Mouse (Mus musculus): ENCODE data around the gene Gtf3c5.

Gtf3c5 gene

GRCm38 (mm10) chr2:28607341-28608165 is 24.0 kb upstream of the Gtf3c5 start:
- no peak for DNase-seq (ENCODE audit: low spot score in 2 of 2)

DNA sequence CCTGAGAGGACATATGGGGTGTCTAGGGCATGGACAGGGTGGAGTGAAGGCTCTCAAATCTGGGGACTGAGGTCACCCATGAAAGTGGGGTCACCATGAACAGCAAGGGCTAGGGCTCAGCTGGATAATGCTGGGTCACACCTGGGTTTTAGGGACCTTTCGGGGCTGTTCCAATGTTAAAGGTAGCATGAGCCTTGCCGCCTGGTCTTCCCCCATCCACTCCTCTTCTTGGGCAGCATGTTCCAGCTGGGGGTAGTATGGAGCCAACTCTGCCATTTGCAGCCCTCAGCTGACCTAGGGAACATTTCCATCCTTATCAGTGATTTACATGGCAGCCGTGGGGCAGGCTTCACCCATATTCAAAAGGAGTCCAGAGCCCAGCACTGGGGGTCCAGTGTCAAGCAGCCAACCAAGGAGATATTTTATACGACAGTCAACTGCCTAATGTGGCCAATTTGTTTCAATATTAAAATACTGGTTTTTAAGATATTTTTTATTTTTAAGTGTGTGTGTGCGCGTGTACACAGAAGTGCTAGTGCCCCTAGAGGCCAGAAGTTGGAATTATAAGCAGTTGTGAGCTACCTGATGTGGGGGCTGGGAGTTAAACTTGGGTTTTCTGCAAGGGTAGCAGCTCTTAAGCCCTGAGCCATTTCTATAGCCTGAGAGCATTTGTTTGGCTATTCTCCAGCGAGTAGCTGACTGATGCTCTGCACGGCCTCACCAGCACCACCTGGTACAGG is 23.2 kb upstream of the Gtf3c5 start:
- no peak for DNase-seq (ENCODE audit: low spot score in 2 of 2)

GRCm38 (mm10) chr2:28605789-28606541 is 22.4 kb upstream of the Gtf3c5 start:
- DNase-seq (ENCODE audit: low spot score in 2 of 2): no peak

GRCm38 (mm10) chr2:28603542-28603941 is 20.0 kb upstream of the Gtf3c5 start:
- DNase-seq (ENCODE audit: low spot score in 2 of 2): no peak

GRCm38 (mm10) chr2:28601720-28602590 is 18.4 kb upstream of the Gtf3c5 start:
- DNase-seq (ENCODE audit: low spot score in 2 of 2): no peak

GRCm38 (mm10) chr2:28599569-28599900 is 16.0 kb upstream of the Gtf3c5 start:
- DNase-seq (ENCODE audit: low spot score in 2 of 2): no peak

- DNase-seq (ENCODE audit: low spot score in 2 of 2): no peak
Measured at GRCm38 (mm10) chr2:28598692-28599568, 15.4 kb upstream of the Gtf3c5 start.

DNA sequence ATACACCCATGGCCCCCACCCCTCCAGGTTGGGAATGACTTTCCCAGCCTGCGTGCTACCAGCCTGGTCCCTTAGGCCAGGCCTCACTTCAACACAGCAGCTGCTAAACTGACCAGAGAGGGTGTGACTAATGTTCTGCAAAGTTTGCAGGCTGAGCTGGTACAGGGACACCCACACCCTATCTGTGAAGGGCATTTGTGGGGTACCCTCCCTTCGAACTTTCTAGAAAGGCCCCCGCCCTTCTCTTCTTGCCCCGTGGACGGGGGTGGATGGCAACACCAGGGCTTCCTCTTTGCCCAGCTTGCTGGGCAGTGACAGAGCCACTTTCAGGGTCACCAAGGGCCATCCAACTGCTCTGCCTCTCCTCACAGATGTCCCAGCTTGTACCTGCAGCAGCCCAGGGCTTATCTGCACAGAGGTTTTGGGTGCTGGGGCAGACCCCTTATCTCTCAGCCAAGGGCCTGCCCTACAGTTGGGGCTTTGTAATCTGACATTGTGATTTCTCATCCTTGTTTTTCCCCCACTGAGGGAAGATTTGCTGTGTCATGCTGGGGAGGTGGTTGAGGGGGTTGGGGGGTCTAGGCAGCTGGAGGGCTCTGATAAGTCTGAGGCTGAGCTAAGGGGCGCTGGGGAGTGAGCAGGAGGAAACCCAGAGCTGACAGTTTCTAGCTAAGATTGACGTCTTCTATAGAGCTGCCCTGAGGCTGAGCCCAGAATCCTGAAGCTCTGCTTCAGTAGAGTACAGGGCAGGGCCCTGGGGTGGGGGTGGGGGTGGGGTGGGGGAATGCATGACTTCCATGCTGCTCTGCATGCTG is 14.4 kb upstream of the Gtf3c5 start:
- no peak for DNase-seq (ENCODE audit: low spot score in 2 of 2)

DNA sequence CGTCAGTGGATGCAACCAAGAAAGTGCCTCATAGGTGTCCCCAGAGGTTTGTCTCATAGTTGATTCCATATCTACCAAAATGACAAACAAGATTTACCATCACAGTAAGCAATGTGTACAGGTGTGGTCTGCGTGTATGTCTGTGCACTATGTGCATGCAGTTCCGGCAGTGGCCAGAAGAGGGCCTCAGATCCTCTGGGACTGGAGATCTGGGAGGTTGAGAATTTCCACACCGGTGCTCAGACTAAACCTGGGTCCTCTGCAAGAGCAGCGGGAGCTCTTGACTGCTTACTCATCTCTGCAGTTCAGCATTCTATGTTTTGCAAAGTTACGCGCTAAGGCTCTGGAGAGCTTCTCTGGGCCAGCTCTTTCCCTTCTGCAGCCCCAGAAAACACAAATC is 13.4 kb upstream of the Gtf3c5 start:
- DNase-seq (ENCODE audit: low spot score in 2 of 2): no peak

GRCm38 (mm10) chr2:28596021-28596420 is 12.5 kb upstream of the Gtf3c5 start:
- no peak for DNase-seq (ENCODE audit: low spot score in 2 of 2)

- peak in 1 of 2 experiments; percentile 59 for DNase-seq (ENCODE audit: low spot score in 2 of 2)
Measured at GRCm38 (mm10) chr2:28592809-28593208, 9.3 kb upstream of the Gtf3c5 start.

DNA sequence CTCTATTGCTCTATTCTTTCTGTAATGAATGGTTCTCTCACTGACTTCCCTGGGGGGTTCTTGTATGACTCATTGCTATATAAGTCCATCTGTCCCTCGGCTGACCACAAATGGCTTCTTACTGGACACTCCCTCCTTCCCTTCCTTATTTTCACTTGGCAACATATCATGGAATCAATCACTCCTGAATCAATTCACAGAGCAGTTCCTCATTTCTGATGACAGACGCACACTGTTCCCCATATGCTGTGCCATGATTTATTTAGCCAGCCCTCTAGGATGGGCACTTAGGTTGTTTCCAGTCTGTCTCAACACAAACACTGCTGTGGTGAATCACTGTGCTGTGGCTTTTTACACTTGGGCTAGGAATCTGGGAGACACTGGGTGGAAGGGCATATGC is 7.9 kb upstream of the Gtf3c5 start:
- DNase-seq (ENCODE audit: low spot score in 2 of 2): no peak

GRCm38 (mm10) chr2:28588574-28588973 is 5.0 kb upstream of the Gtf3c5 start:
- DNase-seq (ENCODE audit: low spot score in 2 of 2): no peak

- no peak for DNase-seq (ENCODE audit: low spot score in 2 of 2)
Measured at GRCm38 (mm10) chr2:28585730-28586129, 2.2 kb upstream of the Gtf3c5 start.

DNA sequence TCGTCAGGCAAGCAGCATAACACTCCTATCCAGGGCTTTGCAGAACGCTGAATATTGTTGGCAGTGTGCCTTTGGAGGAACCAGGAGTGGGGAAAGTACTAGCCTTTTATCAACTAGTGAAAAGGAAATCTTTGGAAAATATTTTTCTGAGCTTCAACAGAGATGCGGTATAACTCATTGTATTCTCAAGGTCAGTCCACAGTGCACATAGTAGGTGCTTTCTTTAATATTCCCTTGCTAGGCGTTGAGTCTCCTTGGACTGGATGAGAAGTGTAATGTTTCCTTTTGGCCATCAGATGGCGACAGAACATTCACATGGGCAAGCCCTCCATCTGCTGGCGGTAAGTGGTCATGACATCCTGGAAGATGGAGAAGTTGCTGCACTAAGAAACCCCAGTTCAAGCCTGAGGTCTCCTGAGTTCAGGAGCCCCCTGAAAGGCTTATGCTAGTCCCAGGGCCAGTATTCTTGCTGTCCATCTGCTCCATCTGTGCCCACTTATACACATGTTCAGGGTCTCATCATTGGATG is 1.6 kb upstream of the Gtf3c5 start:
- peak; percentile 57 to 78 for DNase-seq (ENCODE audit: low spot score in 2 of 2)

DNA sequence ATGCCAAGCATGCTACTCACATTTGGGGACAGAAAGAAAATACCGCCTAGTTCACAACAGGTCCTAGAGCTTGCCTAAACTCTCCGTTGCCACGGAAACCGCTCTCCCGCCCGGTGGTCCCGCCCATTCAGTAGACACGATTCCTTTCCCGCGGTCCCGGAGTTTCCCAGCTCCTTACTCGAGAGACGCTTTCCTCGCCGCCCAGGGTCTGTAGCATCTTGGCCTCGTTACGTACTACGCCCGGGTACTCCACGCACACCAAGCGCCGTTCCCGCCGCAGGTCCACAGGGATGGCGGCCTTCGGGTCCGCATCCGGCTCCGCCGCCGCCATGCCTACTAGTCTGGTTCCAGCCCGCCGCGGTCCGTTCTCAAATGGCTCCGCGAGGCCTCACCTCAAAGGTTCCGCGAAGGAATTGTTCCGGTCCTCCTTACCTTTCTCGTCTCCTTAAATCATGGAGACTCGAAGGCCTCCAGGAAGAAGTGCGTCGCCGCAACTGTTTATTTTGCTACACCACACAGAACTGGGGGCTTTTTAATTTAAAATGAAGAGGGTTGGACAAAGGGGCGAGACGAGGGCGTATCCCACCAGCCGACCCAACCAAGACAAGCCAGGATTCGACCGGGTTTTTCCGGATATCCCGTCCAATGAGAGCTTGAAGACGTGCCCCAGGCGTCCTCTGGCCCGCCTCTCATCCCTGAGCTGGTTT is 751 bp downstream of the Gtf3c5 start:
- DNase-seq (ENCODE audit: low spot score in 2 of 2): peak; percentile 80 to 89

GRCm38 (mm10) chr2:28578003-28578402 is 5.5 kb downstream of the Gtf3c5 start:
- peak in 1 of 2 experiments; percentile 50 for DNase-seq (ENCODE audit: low spot score in 2 of 2)

DNA sequence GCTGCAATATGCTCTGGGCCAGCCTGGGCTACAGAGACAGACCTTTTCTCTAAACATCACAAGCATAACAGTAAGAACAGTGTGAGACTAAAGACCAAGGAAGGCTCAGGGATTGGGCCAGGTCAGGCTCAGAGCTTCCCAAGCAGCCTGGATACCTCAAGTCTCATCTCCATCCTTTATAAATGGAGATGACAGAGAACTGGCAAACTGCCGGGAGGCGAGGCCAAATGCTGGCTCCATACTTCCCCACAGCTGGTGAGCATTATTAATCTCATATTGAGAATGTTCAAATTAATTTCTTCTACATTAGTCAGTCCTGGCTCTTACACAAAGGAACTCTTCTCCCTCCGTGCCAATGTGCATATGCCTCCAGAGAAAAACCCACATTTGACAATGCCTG is 6.7 kb downstream of the Gtf3c5 start:
- DNase-seq (ENCODE audit: low spot score in 2 of 2): peak in 1 of 2 experiments; percentile 75

DNA sequence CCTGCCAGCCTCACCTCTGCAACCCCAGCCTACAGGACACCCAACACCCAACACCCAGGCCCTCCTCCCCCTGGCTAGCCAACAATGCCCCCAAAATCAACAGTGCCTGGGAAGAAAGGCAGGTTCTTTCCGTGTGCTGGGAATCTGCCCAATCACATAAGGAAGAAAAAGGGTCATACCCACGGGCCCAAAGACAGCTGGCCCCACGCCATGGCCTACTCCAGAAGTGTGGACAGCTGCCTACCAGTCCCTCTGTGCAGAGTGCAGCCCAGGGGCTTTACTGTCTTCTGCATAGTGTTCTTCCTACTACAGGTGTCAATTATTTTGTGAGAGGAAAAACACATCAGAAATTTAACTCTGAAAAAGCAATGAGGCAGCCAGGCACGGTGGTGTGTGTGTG is 8.2 kb downstream of the Gtf3c5 start:
- DNase-seq (ENCODE audit: low spot score in 2 of 2): no peak
